Mouse (Mus musculus) brain, embryonic 14.5 days (tissue): ENCODE results near the gene Ltc4s.

Source experiments
- CTCF ChIP-seq: fragments of 200-500 bp; IDR thresholded peaks from 2 replicates; pipeline ENCODE4 v1.5.1; 2012; ENCODE audit warnings: inconsistent platforms, mild to moderate bottlenecking, moderate library complexity, borderline replicate concordance; ENCODE audit not compliant: insufficient read depth, insufficient read length; ENCODE audit errors: extremely low read depth
- POLR2A ChIP-seq: fragments of 200-500 bp; IDR thresholded peaks from 2 replicates; pipeline ENCODE4 v1.6.1; 2012; ENCODE audit warnings: mild to moderate bottlenecking, inconsistent platforms, borderline replicate concordance; ENCODE audit not compliant: poor library complexity, insufficient read depth, insufficient read length, severe bottlenecking; ENCODE audit errors: extremely low read depth

DNA sequence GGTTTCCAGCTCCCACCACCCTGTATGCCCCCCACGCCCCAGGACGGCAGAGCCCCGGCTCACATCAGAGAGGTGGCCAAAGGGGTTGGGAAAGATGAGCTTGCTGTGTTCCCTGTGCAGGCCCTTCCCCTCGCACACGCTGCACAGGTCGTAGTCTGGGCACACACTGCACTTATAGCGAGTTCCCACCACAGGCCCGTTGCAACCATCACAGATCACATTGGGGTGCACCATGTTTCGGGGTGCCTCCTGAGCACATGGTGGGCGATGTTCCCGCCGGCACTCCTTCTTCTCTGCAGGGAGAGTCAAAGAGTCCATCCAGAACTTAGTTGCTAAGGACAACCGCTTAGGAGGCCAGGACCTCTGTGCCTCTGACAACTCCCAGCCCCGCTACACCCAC lies 31.1 kb downstream of the Ltc4s start:
- no peak for TF ChIP-seq POLR2A
- no peak for TF ChIP-seq CTCF
